Mouse (Mus musculus) limb, embryonic 11.5 days (tissue): ENCODE measurements around the gene Tln1. TPM values are rescaled to one million over a fixed set of nuclear protein-coding genes. Genes with fewer than 3 reads are reported as not detected.

Experiments
- ATAC-seq: fragments of 200-750 bp; cut with Nextera tagmentation; 2 replicates; pipeline ENCODE4 v1.8.0; 2017; ENCODE audit warnings: low read depth; ENCODE audit not compliant: insufficient number of reproducible peaks, low FRiP score, low TSS enrichment
- DNase-seq: peaks from one replicate; pipeline ENCODE4 v3.0.0-alpha.2; 2015; ENCODE audit warnings: low spot score
- H3K27ac ChIP-seq: fragments of 300-500 bp; sonication (generic); replicated peaks from 2 replicates; pipeline ENCODE4 v1.5.1; 2014; ENCODE audit warnings: low read depth, mild to moderate bottlenecking, low read length
- H3K27me3 ChIP-seq: fragments of 300-500 bp; sonication (generic); 2 replicates; pipeline ENCODE4 v1.6.1; 2014; ENCODE audit warnings: mild to moderate bottlenecking, low read length, mixed read lengths; ENCODE audit not compliant: control insufficient read depth, insufficient read depth
- H3K36me3 ChIP-seq: fragments of 300-500 bp; sonication (generic); 2 replicates; pipeline ENCODE4 v1.6.1; 2014; ENCODE audit warnings: mild to moderate bottlenecking, low read length, moderate library complexity, mixed read lengths; ENCODE audit not compliant: control insufficient read depth, insufficient read depth
- H3K4me1 ChIP-seq: fragments of 300-500 bp; sonication (generic); 2 replicates; pipeline ENCODE4 v1.6.1; 2014; ENCODE audit warnings: low read length, mixed read lengths; ENCODE audit not compliant: control insufficient read depth, insufficient read depth
- H3K4me2 ChIP-seq: fragments of 300-500 bp; sonication (generic); 2 replicates; pipeline ENCODE4 v1.6.1; 2014; ENCODE audit warnings: low read depth, mild to moderate bottlenecking, moderate library complexity; ENCODE audit not compliant: severe bottlenecking
- H3K4me3 ChIP-seq: fragments of 300-500 bp; sonication (generic); 2 replicates; pipeline ENCODE4 v1.5.1; 2014; ENCODE audit warnings: low read depth, low read length
- H3K9ac ChIP-seq: fragments of 300-500 bp; sonication (generic); 2 replicates; pipeline ENCODE4 v1.6.1; 2014; ENCODE audit warnings: mild to moderate bottlenecking, low read length
- H3K9me3 ChIP-seq: fragments of 300-500 bp; sonication (generic); 2 replicates; pipeline ENCODE4 v1.6.1; 2016; ENCODE audit warnings: low read length; ENCODE audit not compliant: control insufficient read depth
- WGBS: fragments of 180-500 bp; shearing (Covaris S2); extraction: QIAGEN DNeasy Blood & Tissue Kit; methylation state at CpG from one replicate; pipeline ENCODE4 v1.1.7; 2014; 5-methylcytosine and 5-hydroxymethylcytosine counted together
- polyA plus RNA-seq: library from polyadenylated mRNA; unstranded; fragments of >200 nt; fragmentation: Nextera tagmentation; extraction: Ambion mirVana; gene quantifications from 2 replicates; pipeline ENCODE4 v1.2.1, GENCODE M21; 2014

Tln1 gene
- polyA plus RNA-seq, 1 experiment from 2014 or later: 39.5 TPM

DNA sequence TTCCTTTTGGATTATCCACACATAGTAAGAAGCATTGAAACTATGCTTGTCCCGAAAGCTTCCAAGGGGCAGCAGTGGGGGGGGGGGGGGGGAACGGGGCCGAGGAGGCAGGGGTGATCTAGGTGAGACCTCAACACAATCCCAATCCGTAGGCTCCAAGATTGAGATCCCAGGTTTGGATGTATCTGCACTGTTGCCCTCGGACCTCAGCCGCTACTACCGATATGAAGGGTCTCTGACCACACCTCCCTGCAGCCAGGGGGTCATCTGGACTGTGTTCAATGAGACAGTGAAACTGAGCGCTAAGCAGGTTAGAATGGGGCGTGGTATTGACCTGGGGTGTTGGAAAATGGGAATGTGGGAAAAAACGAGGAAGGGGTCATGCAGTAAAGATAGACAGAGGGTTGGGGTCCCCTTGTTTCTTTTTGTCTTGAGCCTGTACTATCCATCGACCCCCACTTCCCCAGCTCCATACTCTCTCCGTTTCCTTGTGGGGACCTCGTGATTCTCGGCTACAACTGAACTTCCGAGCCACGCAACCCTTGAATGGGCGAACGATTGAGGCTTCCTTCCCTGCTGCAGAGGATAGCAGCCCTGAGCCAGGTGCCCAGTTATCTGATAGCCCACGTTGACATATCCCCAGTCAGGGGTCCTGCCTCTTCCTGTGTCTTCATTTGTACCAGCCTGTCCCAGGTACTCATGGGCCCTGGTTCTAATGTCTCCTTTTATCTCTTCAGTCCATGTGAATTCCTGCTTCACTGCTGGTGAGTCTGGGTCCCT lies 50.6 kb downstream of the Tln1 start:
- no peaks in the 10 kb centered on the region for H3K4me1 ChIP-seq
- no peak for ATAC-seq

DNA sequence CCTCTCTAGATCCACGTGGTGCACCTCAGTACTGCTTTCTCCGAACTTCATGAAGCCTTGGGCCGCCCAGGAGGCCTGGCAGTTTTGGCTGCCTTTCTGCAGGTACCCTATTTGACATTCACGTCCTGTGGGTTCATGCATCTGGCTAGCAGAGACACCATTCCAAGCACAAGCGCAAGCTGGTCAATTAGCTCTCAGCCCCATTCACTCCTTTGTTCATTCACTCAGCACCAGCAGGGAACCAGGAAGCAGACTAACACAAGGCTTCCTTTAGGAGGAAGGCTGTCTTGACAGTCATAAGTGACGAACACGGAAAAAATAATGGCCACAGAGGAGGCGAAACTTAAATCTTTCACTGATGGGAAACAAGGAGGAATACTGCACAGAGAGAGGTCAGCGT lies 53.4 kb downstream of the Tln1 start:
- Histone ChIP-seq H3K4me1 (no peaks in the 10 kb centered on the region), H3K27ac (no peak overlapping the region), H3K9me3 (no peaks in the 10 kb centered on the region), H3K4me2 (peak overlapping the region; percentile 70), H3K9ac (peak overlapping the region; percentile 45), H3K36me3 (no peaks in the 10 kb centered on the region), H3K27me3 (0 out of 2 replicates have a peak, but pooled peaks cover 3% of the 10 kb centered on the region), H3K4me3 (no peak overlapping the region)
- DNase-seq: no peak
- no peak for ATAC-seq
- WGBS: 39% methylated on average over 9 of the region's 9 CpGs

More for the DNA sequence above, 50.6 kb downstream of the Tln1 start:
- no peak overlapping the region for H3K9ac ChIP-seq
- no peak overlapping the region for H3K27ac ChIP-seq
- 76% methylated on average over 19 of the region's 19 CpGs for WGBS
- H3K9me3 ChIP-seq: no peaks in the 10 kb centered on the region
- no peak for DNase-seq
- H3K4me2 ChIP-seq: no peak overlapping the region
- no peak overlapping the region for H3K4me3 ChIP-seq
- H3K27me3 ChIP-seq: 0 out of 2 replicates have a peak, but pooled peaks cover 3% of the 10 kb centered on the region
- H3K36me3 ChIP-seq: no peaks in the 10 kb centered on the region

DNA sequence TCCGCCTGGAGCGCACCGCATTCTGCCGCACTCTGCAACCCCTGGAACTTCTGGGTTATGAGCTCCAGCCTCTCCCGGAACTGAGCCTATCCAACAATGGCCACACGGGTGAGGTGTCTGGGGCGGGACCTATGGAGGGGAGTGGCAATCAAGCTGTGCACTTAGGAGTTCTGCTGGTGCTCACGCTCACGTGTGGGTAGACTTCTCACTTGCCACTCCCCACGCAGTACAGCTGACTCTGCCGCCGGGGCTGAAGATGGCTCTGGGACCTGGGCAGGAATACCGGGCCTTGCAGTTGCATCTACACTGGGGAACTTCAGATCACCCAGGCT lies 53.9 kb downstream of the Tln1 start:
- Histone ChIP-seq H3K4me3 (peak overlapping the region; percentile 33), H3K9me3 (no peaks in the 10 kb centered on the region), H3K36me3 (no peaks in the 10 kb centered on the region), H3K27me3 (0 out of 2 replicates have a peak, but pooled peaks cover 3% of the 10 kb centered on the region), H3K27ac (no peak overlapping the region), H3K9ac (peak overlapping the region; percentile 45), H3K4me2 (peak overlapping the region; percentile 70), H3K4me1 (no peaks in the 10 kb centered on the region)
- DNase-seq (peak; percentile 69), ATAC-seq (peak; percentile 84)
- WGBS: 11% methylated on average over 13 of the region's 13 CpGs

DNA sequence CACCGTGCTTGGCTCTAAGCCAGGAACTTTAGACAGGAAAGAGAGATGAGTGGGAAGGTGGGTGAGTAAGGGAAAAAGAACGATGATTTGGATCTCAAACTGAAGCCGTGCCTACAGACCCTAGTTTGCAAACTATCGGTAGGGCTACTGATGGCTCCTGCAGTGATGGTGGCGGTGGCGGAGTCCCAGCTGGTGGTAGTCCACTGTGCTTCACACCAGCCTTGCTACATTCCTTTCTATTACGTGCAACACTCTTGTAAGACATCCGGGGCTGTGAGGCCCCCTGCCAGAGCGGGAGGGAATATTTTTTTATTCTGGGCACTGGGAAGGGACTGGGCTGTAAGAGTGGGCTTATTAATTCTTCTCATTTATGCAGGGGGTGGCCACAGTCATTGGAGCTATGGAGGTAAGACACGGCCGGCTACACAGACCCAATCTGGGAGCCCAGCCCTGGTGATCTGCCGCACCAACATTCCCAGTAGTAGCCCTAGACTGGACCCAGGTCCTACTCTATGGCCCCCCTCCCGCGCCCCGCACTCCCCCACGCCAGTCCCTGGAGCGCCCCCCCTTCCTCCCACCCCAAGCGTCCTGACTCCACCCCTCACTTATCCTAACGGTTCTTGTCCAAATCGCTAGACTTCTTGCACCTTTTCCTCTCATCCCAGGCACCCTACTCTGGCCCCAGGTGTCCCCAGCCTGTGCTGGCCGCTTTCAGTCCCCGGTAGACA lies 54.4 kb downstream of the Tln1 start:
- DNase-seq (no peak), ATAC-seq (0 out of 2 replicates have a peak, but pooled peaks have one; percentile 32)
- 12% methylated on average over 21 of the region's 22 CpGs for WGBS
- H3K9ac ChIP-seq: peak overlapping the region; percentile 45
- no peaks in the 10 kb centered on the region for H3K36me3 ChIP-seq
- H3K27me3 ChIP-seq: 0 out of 2 replicates have a peak, but pooled peaks cover 3% of the 10 kb centered on the region
- H3K4me3 ChIP-seq: peak overlapping the region; percentile 33
- H3K27ac ChIP-seq: no peak overlapping the region
- no peaks in the 10 kb centered on the region for H3K4me1 ChIP-seq
- H3K9me3 ChIP-seq: no peaks in the 10 kb centered on the region
- H3K4me2 ChIP-seq: peak overlapping the region; percentile 70

DNA sequence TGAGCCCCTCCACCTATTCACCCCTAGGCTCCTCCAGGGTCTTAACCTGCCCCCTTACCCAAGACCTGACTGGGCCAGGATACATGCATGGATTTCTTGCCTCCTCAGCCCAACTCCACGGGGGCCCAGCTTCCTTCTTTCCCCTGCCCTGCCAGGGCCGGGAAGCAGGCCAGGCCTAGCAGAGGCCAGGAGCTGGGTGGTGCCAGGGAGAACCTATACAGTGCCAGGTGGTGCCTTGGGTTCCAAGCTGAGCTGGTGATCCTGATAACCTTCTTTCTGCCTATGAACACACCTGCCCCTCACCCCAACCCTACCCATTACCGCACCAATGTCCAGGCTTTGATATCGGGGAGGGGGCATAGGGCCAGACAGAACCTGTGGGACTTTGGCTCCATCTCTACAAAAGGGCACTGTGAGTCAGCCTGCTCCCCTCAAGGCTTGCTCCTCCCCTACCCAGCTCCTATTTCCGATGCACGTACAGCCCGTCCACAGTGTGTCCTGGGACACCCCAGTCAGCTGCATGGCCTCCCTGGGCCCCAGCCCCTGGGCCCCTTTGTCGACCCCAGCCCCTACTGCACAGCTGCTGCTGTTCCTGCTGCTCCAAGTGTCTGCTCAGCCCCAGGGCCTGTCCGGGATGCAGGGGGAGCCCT lies 55.8 kb downstream of the Tln1 start, which contains the start of gene Car9:
Gene Car9 (plus strand): TSS at position 431 of the 650 bp plus-strand sequence.
- 55% methylated on average over 9 of the region's 9 CpGs for WGBS
- 0 out of 2 replicates have a peak, but pooled peaks have one; percentile 35 for ATAC-seq
- H3K36me3 ChIP-seq: no peaks in the 10 kb centered on the region
- H3K9me3 ChIP-seq: no peaks in the 10 kb centered on the region
- 0 out of 2 replicates have a peak, but pooled peaks cover 3% of the 10 kb centered on the region for H3K27me3 ChIP-seq
- no peak within 1 kb of the TSS for H3K9ac ChIP-seq
- H3K4me3 ChIP-seq: no peak within 1 kb of the TSS
- DNase-seq: no peak
- H3K4me1 ChIP-seq: no peaks in the 10 kb centered on the region
- no peak within 1 kb of the TSS for H3K27ac ChIP-seq
- H3K4me2 ChIP-seq: no peak within 1 kb of the TSS

DNA sequence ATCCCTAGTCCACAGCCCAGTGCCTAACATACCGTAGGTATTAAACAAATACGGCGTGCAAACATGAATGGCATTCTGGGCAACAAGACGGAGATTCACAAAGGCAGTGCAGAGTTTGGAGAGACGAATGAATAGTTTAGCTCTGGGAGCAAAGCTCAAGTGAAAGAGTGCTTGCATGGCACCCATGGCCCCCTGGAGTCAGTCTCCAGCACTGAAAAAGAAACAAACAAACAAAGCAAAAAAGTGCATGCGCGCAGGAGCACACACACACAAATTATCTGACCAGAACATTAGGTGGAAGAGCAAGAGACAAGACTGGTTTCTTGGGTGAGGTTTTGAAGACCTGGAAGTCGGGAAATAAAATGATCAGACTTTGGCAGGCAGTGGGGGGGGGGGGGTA lies 56.4 kb downstream of the Tln1 start:
- 86% methylated on average over 8 of the region's 8 CpGs for WGBS
- H3K4me2 ChIP-seq: no peak overlapping the region
- 0 out of 2 replicates have a peak, but pooled peaks cover 3% of the 10 kb centered on the region for H3K27me3 ChIP-seq
- no peaks in the 10 kb centered on the region for H3K9me3 ChIP-seq
- no peak for DNase-seq
- no peak overlapping the region for H3K4me3 ChIP-seq
- no peak overlapping the region for H3K27ac ChIP-seq
- H3K4me1 ChIP-seq: no peaks in the 10 kb centered on the region
- no peaks in the 10 kb centered on the region for H3K36me3 ChIP-seq
- ATAC-seq: no peak
- H3K9ac ChIP-seq: no peak overlapping the region

DNA sequence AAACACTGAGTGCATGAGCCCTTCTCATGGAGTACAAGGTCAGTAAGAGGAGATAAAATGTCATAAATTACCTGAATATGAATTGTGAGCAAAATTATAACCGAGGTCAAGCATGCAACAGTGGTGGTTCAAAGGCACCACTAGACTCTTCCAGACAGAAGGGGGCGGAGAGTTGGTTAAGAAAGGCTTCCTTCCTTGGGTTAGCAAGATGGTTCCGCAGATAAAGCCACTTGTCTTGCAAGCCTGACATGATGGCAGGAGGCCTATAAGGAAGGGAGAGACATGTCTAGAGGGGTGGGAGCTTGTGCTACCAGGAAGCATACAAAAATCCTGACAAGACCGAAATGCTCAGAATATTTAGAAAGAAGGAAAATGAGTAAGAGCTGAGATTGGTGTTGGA lies 58.2 kb downstream of the Tln1 start:
- Histone ChIP-seq H3K4me2 (no peak overlapping the region), H3K36me3 (no peaks in the 10 kb centered on the region), H3K4me3 (no peak overlapping the region), H3K9me3 (no peaks in the 10 kb centered on the region), H3K27ac (no peak overlapping the region), H3K27me3 (0 out of 2 replicates have a peak, but pooled peaks cover 3% of the 10 kb centered on the region), H3K4me1 (no peaks in the 10 kb centered on the region), H3K9ac (no peak overlapping the region)
- no peak for DNase-seq
- ATAC-seq: no peak
- WGBS: 86% methylated on average over 4 of the region's 4 CpGs

DNA sequence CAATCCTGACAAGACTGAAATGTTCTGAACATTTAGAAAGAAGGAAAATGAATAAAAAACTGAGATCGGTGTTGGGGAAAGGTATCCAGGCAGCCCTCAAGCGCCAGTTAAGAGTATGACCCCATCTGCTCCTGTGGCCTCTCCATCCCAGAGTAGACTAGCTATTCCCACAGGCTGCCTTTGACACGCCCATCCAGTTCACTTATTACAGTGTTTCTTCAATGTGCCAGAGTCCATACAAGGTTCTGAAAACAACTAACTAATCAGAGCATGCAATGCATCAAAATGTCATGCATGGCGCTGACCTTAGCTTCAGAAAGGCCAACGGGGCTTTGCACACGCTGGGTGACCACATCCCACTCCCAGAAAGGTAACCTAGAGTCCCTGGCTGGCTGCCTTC lies 59.0 kb downstream of the Tln1 start:
- ATAC-seq (no peak), DNase-seq (no peak)
- H3K27me3 ChIP-seq: 0 out of 2 replicates have a peak, but pooled peaks cover 3% of the 10 kb centered on the region
- no peak overlapping the region for H3K9ac ChIP-seq
- H3K27ac ChIP-seq: no peak overlapping the region
- 75% methylated on average over 6 of the region's 6 CpGs for WGBS
- H3K4me3 ChIP-seq: no peak overlapping the region
- no peak overlapping the region for H3K4me2 ChIP-seq
- H3K36me3 ChIP-seq: no peaks in the 10 kb centered on the region
- H3K4me1 ChIP-seq: peaks cover 4% of the 10 kb centered on the region
- no peaks in the 10 kb centered on the region for H3K9me3 ChIP-seq
